Mouse (Mus musculus): ENCODE results near the gene Nt5dc2. TPM values are rescaled to one million over a fixed set of nuclear protein-coding genes. Genes with fewer than 3 reads are reported as not detected.

Nt5dc2 gene
- polyA plus RNA-seq, 1 experiment from 2014 or later: 247 TPM

- peaks cover 80% of the 10 kb centered on the region for H3K36me3 ChIP-seq (replicated peaks)
- ATAC-seq (replicated peaks): no peak
- 90% methylated on average over 7 of the region's 7 CpGs for WGBS
- H3K4me1 ChIP-seq: no peaks in the 10 kb centered on the region
- H3K9me3 ChIP-seq: no peaks in the 10 kb centered on the region
- H3K27ac ChIP-seq: no peak overlapping the region
- H3K4me3 ChIP-seq: no peak overlapping the region
- H3K4me2 ChIP-seq: no peak overlapping the region
- H3K27me3 ChIP-seq (replicated peaks): no peaks in the 10 kb centered on the region
- H3K9ac ChIP-seq: no peak overlapping the region
Measured at GRCm38 (mm10) chr14:31173537-31173936, 42.7 kb downstream of the Nt5dc2 start.

GRCm38 (mm10) chr14:31177287-31177686 lies 46.4 kb downstream of the Nt5dc2 start:
- 95% methylated on average over 16 of the region's 16 CpGs for WGBS
- H3K27ac ChIP-seq: no peak overlapping the region
- H3K4me2 ChIP-seq: no peak overlapping the region
- ATAC-seq (replicated peaks): no peak
- peaks cover 85% of the 10 kb centered on the region for H3K36me3 ChIP-seq (replicated peaks)
- H3K9me3 ChIP-seq: no peaks in the 10 kb centered on the region
- H3K4me3 ChIP-seq: no peak overlapping the region
- no peaks in the 10 kb centered on the region for H3K4me1 ChIP-seq
- H3K9ac ChIP-seq: no peak overlapping the region
- H3K27me3 ChIP-seq (replicated peaks): no peaks in the 10 kb centered on the region

- peaks cover 82% of the 10 kb centered on the region for H3K36me3 ChIP-seq (replicated peaks)
- H3K4me3 ChIP-seq: no peak overlapping the region
- no peak overlapping the region for H3K9ac ChIP-seq
- H3K4me2 ChIP-seq: no peak overlapping the region
- 93% methylated on average over 5 of the region's 5 CpGs for WGBS
- no peaks in the 10 kb centered on the region for H3K4me1 ChIP-seq
- H3K27ac ChIP-seq: no peak overlapping the region
- H3K9me3 ChIP-seq: no peaks in the 10 kb centered on the region
- H3K27me3 ChIP-seq (replicated peaks): no peaks in the 10 kb centered on the region
- ATAC-seq (replicated peaks): no peak
Measured at GRCm38 (mm10) chr14:31177715-31178114, 46.9 kb downstream of the Nt5dc2 start.

GRCm38 (mm10) chr14:31179677-31180365 lies 49.0 kb downstream of the Nt5dc2 start:
- WGBS: 94% methylated on average over 12 of the region's 12 CpGs
- H3K27ac ChIP-seq: no peak overlapping the region
- no peak overlapping the region for H3K4me3 ChIP-seq
- no peaks in the 10 kb centered on the region for H3K27me3 ChIP-seq (replicated peaks)
- H3K9me3 ChIP-seq: no peaks in the 10 kb centered on the region
- no peaks in the 10 kb centered on the region for H3K4me1 ChIP-seq
- no peak overlapping the region for H3K9ac ChIP-seq
- H3K36me3 ChIP-seq (replicated peaks): peaks cover 81% of the 10 kb centered on the region
- H3K4me2 ChIP-seq: no peak overlapping the region
- no peak for ATAC-seq (replicated peaks)

- no peaks in the 10 kb centered on the region for H3K27me3 ChIP-seq (replicated peaks)
- no peak overlapping the region for H3K27ac ChIP-seq
- no peak overlapping the region for H3K9ac ChIP-seq
- no peak for ATAC-seq (replicated peaks)
- H3K4me3 ChIP-seq: no peak overlapping the region
- no peak overlapping the region for H3K4me2 ChIP-seq
- WGBS: 89% methylated on average over 4 of the region's 4 CpGs
- peaks cover 81% of the 10 kb centered on the region for H3K36me3 ChIP-seq (replicated peaks)
- no peaks in the 10 kb centered on the region for H3K9me3 ChIP-seq
- H3K4me1 ChIP-seq: no peaks in the 10 kb centered on the region
Measured at GRCm38 (mm10) chr14:31181512-31181911, 50.7 kb downstream of the Nt5dc2 start.

- H3K36me3 ChIP-seq (replicated peaks): peaks cover 81% of the 10 kb centered on the region
- no peak overlapping the region for H3K4me3 ChIP-seq
- H3K4me2 ChIP-seq: no peak overlapping the region
- no peaks in the 10 kb centered on the region for H3K4me1 ChIP-seq
- no peaks in the 10 kb centered on the region for H3K9me3 ChIP-seq
- no peak overlapping the region for H3K9ac ChIP-seq
- no peaks in the 10 kb centered on the region for H3K27me3 ChIP-seq (replicated peaks)
- ATAC-seq (replicated peaks): no peak
- H3K27ac ChIP-seq: no peak overlapping the region
- WGBS: 81% methylated on average over 2 of the region's 2 CpGs
Measured at GRCm38 (mm10) chr14:31182786-31183290, 52.0 kb downstream of the Nt5dc2 start.

- H3K4me1 ChIP-seq: no peaks in the 10 kb centered on the region
- no peak overlapping the region for H3K4me2 ChIP-seq
- peaks cover 83% of the 10 kb centered on the region for H3K36me3 ChIP-seq (replicated peaks)
- H3K4me3 ChIP-seq: no peak overlapping the region
- WGBS: 95% methylated on average over 5 of the region's 5 CpGs
- ATAC-seq (replicated peaks): no peak
- no peaks in the 10 kb centered on the region for H3K9me3 ChIP-seq
- no peaks in the 10 kb centered on the region for H3K27me3 ChIP-seq (replicated peaks)
- no peak overlapping the region for H3K9ac ChIP-seq
- H3K27ac ChIP-seq: no peak overlapping the region
Measured at GRCm38 (mm10) chr14:31183541-31183940, 52.7 kb downstream of the Nt5dc2 start.

GRCm38 (mm10) chr14:31184195-31184594 lies 53.3 kb downstream of the Nt5dc2 start:
- H3K9me3 ChIP-seq: no peaks in the 10 kb centered on the region
- H3K27me3 ChIP-seq (replicated peaks): no peaks in the 10 kb centered on the region
- no peak overlapping the region for H3K4me2 ChIP-seq
- H3K36me3 ChIP-seq (replicated peaks): peaks cover 85% of the 10 kb centered on the region
- H3K27ac ChIP-seq: no peak overlapping the region
- no peak for ATAC-seq (replicated peaks)
- no peaks in the 10 kb centered on the region for H3K4me1 ChIP-seq
- 96% methylated on average over 12 of the region's 12 CpGs for WGBS
- no peak overlapping the region for H3K4me3 ChIP-seq
- no peak overlapping the region for H3K9ac ChIP-seq

GRCm38 (mm10) chr14:31186656-31187055 lies 55.8 kb downstream of the Nt5dc2 start:
- H3K4me1 ChIP-seq: no peaks in the 10 kb centered on the region
- peaks cover 90% of the 10 kb centered on the region for H3K36me3 ChIP-seq (replicated peaks)
- H3K27me3 ChIP-seq (replicated peaks): no peaks in the 10 kb centered on the region
- ATAC-seq (replicated peaks): no peak
- no peak overlapping the region for H3K4me2 ChIP-seq
- no peak overlapping the region for H3K4me3 ChIP-seq
- 86% methylated on average over 4 of the region's 4 CpGs for WGBS
- no peaks in the 10 kb centered on the region for H3K9me3 ChIP-seq
- no peak overlapping the region for H3K9ac ChIP-seq
- no peak overlapping the region for H3K27ac ChIP-seq

Other genes starting within 250 kb of the Nt5dc2 start
- gene Itih4, start 244.6 kb upstream of the Nt5dc2 start, polyA plus RNA-seq (2015; fragmentation: Nextera tagmentation; extraction: Ambion mirVana): 0.09 TPM in 1 of 2 replicates, not detected in the other
- 1.1 and 1.3 TPM in 2 replicates for gene Itih3, start 207.3 kb upstream of the Nt5dc2 start, polyA plus RNA-seq (2015; fragmentation: Nextera tagmentation; extraction: Ambion mirVana)
- 0.05 TPM in 1 of 2 replicates, not detected in the other for gene Itih1, start 187.8 kb upstream of the Nt5dc2 start, polyA plus RNA-seq (2015; fragmentation: Nextera tagmentation; extraction: Ambion mirVana)
- gene Nek4, start 179.7 kb upstream of the Nt5dc2 start, polyA plus RNA-seq (2015; fragmentation: Nextera tagmentation; extraction: Ambion mirVana): 17.2 and 18.1 TPM in 2 replicates
- 53.0 and 63.3 TPM in 2 replicates for gene Glt8d1, start 129.7 kb upstream of the Nt5dc2 start, polyA plus RNA-seq (2015; fragmentation: Nextera tagmentation; extraction: Ambion mirVana)
- gene Spcs1, start 129.4 kb upstream of the Nt5dc2 start, polyA plus RNA-seq (2015; fragmentation: Nextera tagmentation; extraction: Ambion mirVana): 273 and 290 TPM in 2 replicates
- 134 and 142 TPM in 2 replicates for gene Pbrm1, start 111.9 kb upstream of the Nt5dc2 start, polyA plus RNA-seq (2015; fragmentation: Nextera tagmentation; extraction: Ambion mirVana)
- 47.8 and 55.1 TPM in 2 replicates for gene Gnl3, start 111.9 kb upstream of the Nt5dc2 start, polyA plus RNA-seq (2015; fragmentation: Nextera tagmentation; extraction: Ambion mirVana)
- 51.1 and 51.3 TPM in 2 replicates for gene Smim4, start 2.1 kb upstream of the Nt5dc2 start, polyA plus RNA-seq (2015; fragmentation: Nextera tagmentation; extraction: Ambion mirVana)
- 22.8 TPM in 2 replicates for gene Stab1, start 37.6 kb downstream of the Nt5dc2 start, polyA plus RNA-seq (2015; fragmentation: Nextera tagmentation; extraction: Ambion mirVana)
- gene Tnnc1, start 77.3 kb downstream of the Nt5dc2 start, polyA plus RNA-seq (2015; fragmentation: Nextera tagmentation; extraction: Ambion mirVana): 2.9 and 4.6 TPM in 2 replicates
- gene Nisch, start 85.9 kb downstream of the Nt5dc2 start, polyA plus RNA-seq (2015; fragmentation: Nextera tagmentation; extraction: Ambion mirVana): 420 and 426 TPM in 2 replicates
- 0.65 and 0.86 TPM in 2 replicates for gene Sema3g, start 86.8 kb downstream of the Nt5dc2 start, polyA plus RNA-seq (2015; fragmentation: Nextera tagmentation; extraction: Ambion mirVana)
- gene Phf7, start 120.3 kb downstream of the Nt5dc2 start, polyA plus RNA-seq (2015; fragmentation: Nextera tagmentation; extraction: Ambion mirVana): 9.9 TPM in 2 replicates
- gene Bap1, start 120.4 kb downstream of the Nt5dc2 start, polyA plus RNA-seq (2015; fragmentation: Nextera tagmentation; extraction: Ambion mirVana): 124 and 130 TPM in 2 replicates
- 4.6 and 4.9 TPM in 2 replicates for gene Dnah1, start 192.8 kb downstream of the Nt5dc2 start, polyA plus RNA-seq (2015; fragmentation: Nextera tagmentation; extraction: Ambion mirVana)
- gene Capn7, start 205.6 kb downstream of the Nt5dc2 start, polyA plus RNA-seq (2015; fragmentation: Nextera tagmentation; extraction: Ambion mirVana): 85.9 and 89.5 TPM in 2 replicates

All from midbrain, embryonic 15.5 days (tissue).